Mouse (Mus musculus) cerebellum, adult 2 months (tissue): ENCODE data around the gene Gsdma.

Source experiments
- CTCF ChIP-seq: fragments of 200-500 bp; IDR thresholded peaks from 2 replicates; pipeline ENCODE4 v1.5.1; 2011; ENCODE audit warnings: low read depth, mild to moderate bottlenecking, control low read depth, low read length, moderate library complexity, borderline replicate concordance; ENCODE audit not compliant: insufficient read depth
- POLR2A ChIP-seq: fragments of 200-500 bp; IDR thresholded peaks from 2 replicates; pipeline ENCODE4 v1.6.1; 2011; ENCODE audit warnings: low read length, control low read depth, borderline replicate concordance; ENCODE audit not compliant: insufficient read depth

DNA sequence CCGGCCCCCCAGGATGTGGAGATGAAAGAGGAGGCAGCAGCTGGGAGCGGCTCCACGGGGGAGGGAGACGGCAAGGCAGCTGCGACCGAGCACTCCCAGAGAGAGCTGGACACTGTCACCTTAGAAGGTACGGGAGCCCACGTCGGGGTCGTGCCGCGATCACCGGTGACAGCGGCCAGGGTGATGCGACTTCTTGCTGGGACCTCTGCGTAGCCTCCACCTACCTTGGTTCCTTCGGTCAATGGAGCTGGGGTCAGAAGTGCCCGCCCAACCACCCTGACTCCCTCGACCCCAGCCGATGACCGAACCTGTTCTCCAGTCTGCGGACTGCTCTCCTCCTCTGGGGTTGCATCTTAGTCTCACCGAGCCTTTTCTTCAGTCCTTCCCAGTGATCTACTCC lies 18.7 kb downstream of the Gsdma start:
- TF ChIP-seq CTCF (no peak), POLR2A (no peak)
